Mouse (Mus musculus) neural tube, embryonic 15.5 days (tissue): ENCODE measurements around the gene Cacna1c. TPM values are rescaled to one million over a fixed set of nuclear protein-coding genes. Genes with fewer than 3 reads are reported as not detected.

Source experiments
- ATAC-seq: fragments of 200-750 bp; cut with Nextera tagmentation; 2 replicates; pipeline ENCODE4 v1.8.0; 2017; ENCODE audit warnings: mild to moderate bottlenecking, moderate TSS enrichment, moderate library complexity; ENCODE audit not compliant: low FRiP score
- H3K27ac ChIP-seq: fragments of 300-500 bp; sonication (generic); replicated peaks from 2 replicates; pipeline ENCODE4 v1.5.1; 2015; ENCODE audit warnings: mild to moderate bottlenecking, inconsistent platforms
- H3K27me3 ChIP-seq: fragments of 300-500 bp; sonication (generic); replicated peaks from 2 replicates; pipeline ENCODE4 v1.6.1; 2015; ENCODE audit warnings: inconsistent platforms
- H3K36me3 ChIP-seq: fragments of 300-500 bp; sonication (generic); 2 replicates; pipeline ENCODE4 v1.6.1; 2015; ENCODE audit warnings: inconsistent platforms
- H3K4me1 ChIP-seq: fragments of 300-500 bp; sonication (generic); 2 replicates; pipeline ENCODE4 v1.6.1; 2015; ENCODE audit warnings: inconsistent platforms
- H3K4me2 ChIP-seq: fragments of 300-500 bp; sonication (generic); 2 replicates; pipeline ENCODE4 v1.6.1; 2015; ENCODE audit warnings: inconsistent platforms, mild to moderate bottlenecking, moderate library complexity
- H3K4me3 ChIP-seq: fragments of 300-500 bp; sonication (generic); replicated peaks from 2 replicates; pipeline ENCODE4 v1.5.1; 2015; ENCODE audit warnings: mild to moderate bottlenecking, inconsistent platforms
- H3K9ac ChIP-seq: fragments of 300-500 bp; sonication (generic); replicated peaks from 2 replicates; pipeline ENCODE4 v1.6.1; 2015; ENCODE audit warnings: mild to moderate bottlenecking, inconsistent platforms
- H3K9me3 ChIP-seq: fragments of 300-500 bp; sonication (generic); replicated peaks from 2 replicates; pipeline ENCODE4 v1.6.1; 2016; ENCODE audit warnings: inconsistent platforms
- WGBS: fragments of 180-500 bp; shearing (Covaris S2); methylation state at CpG from one replicate; pipeline ENCODE4 v1.1.7; 2015; ENCODE audit warnings: mixed read lengths; 5-methylcytosine and 5-hydroxymethylcytosine counted together
- polyA plus RNA-seq: library from polyadenylated mRNA; unstranded; fragments of >200 nt; fragmentation: Nextera tagmentation; extraction: Ambion mirVana; gene quantifications from 2 replicates; pipeline ENCODE4 v1.2.1, GENCODE M21; 2015

The Cacna1c gene
- polyA plus RNA-seq, 1 experiment from 2014 or later = 7.4 TPM

GRCm38 (mm10) chr6:119107140-119107855 is 88.9 kb downstream of the Cacna1c start:
- Histone ChIP-seq H3K4me1 (peaks cover 53% of the 10 kb centered on the region), H3K36me3 (no peaks in the 10 kb centered on the region), H3K27ac (peak overlapping the region; percentile 97), H3K4me2 (peak overlapping the region; percentile 81), H3K9me3 (no peaks in the 10 kb centered on the region), H3K9ac (peak overlapping the region; percentile 90), H3K4me3 (peak overlapping the region; percentile 79), H3K27me3 (0 out of 2 replicates have a peak, but pooled peaks cover 3% of the 10 kb centered on the region)
- ATAC-seq = peak; percentile 26
- under 1% methylated on average over 68 of the region's 69 CpGs for WGBS

- peak overlapping the region; percentile 81 for H3K4me2 ChIP-seq
- H3K9ac ChIP-seq = peak overlapping the region; percentile 90
- H3K27ac ChIP-seq = peak overlapping the region; percentile 97; the same call in 1 of the 2 replicates
- peak overlapping the region; percentile 79 for H3K4me3 ChIP-seq
- 0 out of 2 replicates have a peak, but pooled peaks cover 3% of the 10 kb centered on the region for H3K27me3 ChIP-seq
- no peaks in the 10 kb centered on the region for H3K36me3 ChIP-seq
- H3K4me1 ChIP-seq = peaks cover 53% of the 10 kb centered on the region
- no peaks in the 10 kb centered on the region for H3K9me3 ChIP-seq
- WGBS = 15% methylated on average over 7 of the region's 7 CpGs
- ATAC-seq = no peak
These were observed 89.5 kb downstream of the Cacna1c start for GRCm38 (mm10) chr6:119106726-119107125.

GRCm38 (mm10) chr6:119105651-119106595 is 90.3 kb downstream of the Cacna1c start:
- H3K9me3 ChIP-seq = no peaks in the 10 kb centered on the region
- H3K36me3 ChIP-seq = no peaks in the 10 kb centered on the region
- no peak for ATAC-seq
- peak overlapping the region; percentile 79 for H3K4me3 ChIP-seq
- H3K4me2 ChIP-seq = peak overlapping the region; percentile 81
- H3K27ac ChIP-seq = 0 out of 2 replicates have a peak overlapping the region, but pooled peaks have one; percentile 97
- H3K9ac ChIP-seq = peak overlapping the region; percentile 90
- WGBS = 29% methylated on average over 11 of the region's 11 CpGs
- H3K27me3 ChIP-seq = 0 out of 2 replicates have a peak, but pooled peaks cover 3% of the 10 kb centered on the region
- peaks cover 53% of the 10 kb centered on the region for H3K4me1 ChIP-seq

- Histone ChIP-seq H3K4me1 (peaks cover 50% of the 10 kb centered on the region), H3K27me3 (0 out of 2 replicates have a peak, but pooled peaks cover 3% of the 10 kb centered on the region), H3K4me2 (peak overlapping the region; percentile 81), H3K27ac (no peak overlapping the region), H3K4me3 (no peak overlapping the region), H3K36me3 (no peaks in the 10 kb centered on the region), H3K9ac (no peak overlapping the region), H3K9me3 (no peaks in the 10 kb centered on the region)
- ATAC-seq = no peak
- 40% methylated on average over 8 of the region's 8 CpGs for WGBS
These were observed 92.0 kb downstream of the Cacna1c start for GRCm38 (mm10) chr6:119104246-119104645.

GRCm38 (mm10) chr6:119102936-119103335 is 93.3 kb downstream of the Cacna1c start:
- Histone ChIP-seq H3K4me2 (no peak overlapping the region), H3K27ac (no peak overlapping the region), H3K27me3 (0 out of 2 replicates have a peak, but pooled peaks cover 3% of the 10 kb centered on the region), H3K9me3 (no peaks in the 10 kb centered on the region), H3K36me3 (no peaks in the 10 kb centered on the region), H3K4me3 (no peak overlapping the region), H3K4me1 (peaks cover 55% of the 10 kb centered on the region), H3K9ac (no peak overlapping the region)
- ATAC-seq = no peak
- 86% methylated on average over 9 of the region's 9 CpGs for WGBS

GRCm38 (mm10) chr6:119099333-119099732 is 96.9 kb downstream of the Cacna1c start:
- no peaks in the 10 kb centered on the region for H3K36me3 ChIP-seq
- H3K4me1 ChIP-seq = peaks cover 43% of the 10 kb centered on the region
- no peak for ATAC-seq
- H3K9ac ChIP-seq = no peak overlapping the region
- no peak overlapping the region for H3K27ac ChIP-seq
- H3K9me3 ChIP-seq = no peaks in the 10 kb centered on the region
- no peaks in the 10 kb centered on the region for H3K27me3 ChIP-seq
- WGBS = 82% methylated on average over 2 of the region's 2 CpGs
- no peak overlapping the region for H3K4me3 ChIP-seq
- H3K4me2 ChIP-seq = no peak overlapping the region

GRCm38 (mm10) chr6:119096481-119096880 is 99.7 kb downstream of the Cacna1c start:
- Histone ChIP-seq H3K36me3 (no peaks in the 10 kb centered on the region), H3K9me3 (no peaks in the 10 kb centered on the region), H3K4me1 (peaks cover 24% of the 10 kb centered on the region; the same call in 1 of the 2 replicates), H3K9ac (no peak overlapping the region), H3K27me3 (no peaks in the 10 kb centered on the region), H3K4me3 (no peak overlapping the region), H3K27ac (no peak overlapping the region), H3K4me2 (no peak overlapping the region)
- 70% methylated on average over 7 of the region's 7 CpGs for WGBS
- no peak for ATAC-seq

- Histone ChIP-seq H3K27ac (no peak overlapping the region), H3K27me3 (no peaks in the 10 kb centered on the region), H3K4me1 (peaks cover 19% of the 10 kb centered on the region; the same call in 1 of the 2 replicates), H3K4me3 (no peak overlapping the region), H3K9ac (no peak overlapping the region), H3K4me2 (no peak overlapping the region), H3K9me3 (no peaks in the 10 kb centered on the region), H3K36me3 (no peaks in the 10 kb centered on the region)
- ATAC-seq = no peak
- WGBS = 86% methylated on average over 6 of the region's 6 CpGs
These were observed 101.1 kb downstream of the Cacna1c start for GRCm38 (mm10) chr6:119095081-119095480.

- ATAC-seq = no peak
These were observed 107.0 kb downstream of the Cacna1c start for GRCm38 (mm10) chr6:119089173-119089572.

GRCm38 (mm10) chr6:119088381-119088780 is 107.8 kb downstream of the Cacna1c start:
- Histone ChIP-seq H3K9ac (no peak overlapping the region), H3K4me3 (no peak overlapping the region), H3K27ac (0 out of 2 replicates have a peak overlapping the region, but pooled peaks have one; percentile 4), H3K27me3 (no peaks in the 10 kb centered on the region), H3K36me3 (no peaks in the 10 kb centered on the region), H3K4me1 (peaks cover 23% of the 10 kb centered on the region), H3K9me3 (no peaks in the 10 kb centered on the region), H3K4me2 (no peak overlapping the region)
- no peak for ATAC-seq
- 74% methylated on average over 8 of the region's 8 CpGs for WGBS

More at GRCm38 (mm10) chr6:119089173-119089572, 107.0 kb downstream of the Cacna1c start:
- no peaks in the 10 kb centered on the region for H3K36me3 ChIP-seq
- no peak overlapping the region for H3K27ac ChIP-seq
- H3K4me3 ChIP-seq = no peak overlapping the region
- WGBS = 76% methylated on average over 8 of the region's 8 CpGs
- H3K9me3 ChIP-seq = no peaks in the 10 kb centered on the region
- H3K4me1 ChIP-seq = peaks cover 23% of the 10 kb centered on the region
- no peaks in the 10 kb centered on the region for H3K27me3 ChIP-seq
- H3K9ac ChIP-seq = no peak overlapping the region
- no peak overlapping the region for H3K4me2 ChIP-seq

- WGBS = 90% methylated on average over 8 of the region's 8 CpGs
- H3K9ac ChIP-seq = no peak overlapping the region
- H3K9me3 ChIP-seq = no peaks in the 10 kb centered on the region
- ATAC-seq = no peak
- H3K36me3 ChIP-seq = no peaks in the 10 kb centered on the region
- no peak overlapping the region for H3K27ac ChIP-seq
- peaks cover 23% of the 10 kb centered on the region for H3K4me1 ChIP-seq
- H3K4me2 ChIP-seq = no peak overlapping the region
- no peaks in the 10 kb centered on the region for H3K27me3 ChIP-seq
- no peak overlapping the region for H3K4me3 ChIP-seq
These were observed 108.3 kb downstream of the Cacna1c start for GRCm38 (mm10) chr6:119087919-119088318.
